Mouse (Mus musculus): ENCODE measurements around the gene Plekhb2. TPM values are rescaled to one million over a fixed set of nuclear protein-coding genes. Genes with fewer than 3 reads are reported as not detected.

The Plekhb2 gene
- polyA plus RNA-seq, 1 experiment from 2014 or later: 68.7 TPM

DNA sequence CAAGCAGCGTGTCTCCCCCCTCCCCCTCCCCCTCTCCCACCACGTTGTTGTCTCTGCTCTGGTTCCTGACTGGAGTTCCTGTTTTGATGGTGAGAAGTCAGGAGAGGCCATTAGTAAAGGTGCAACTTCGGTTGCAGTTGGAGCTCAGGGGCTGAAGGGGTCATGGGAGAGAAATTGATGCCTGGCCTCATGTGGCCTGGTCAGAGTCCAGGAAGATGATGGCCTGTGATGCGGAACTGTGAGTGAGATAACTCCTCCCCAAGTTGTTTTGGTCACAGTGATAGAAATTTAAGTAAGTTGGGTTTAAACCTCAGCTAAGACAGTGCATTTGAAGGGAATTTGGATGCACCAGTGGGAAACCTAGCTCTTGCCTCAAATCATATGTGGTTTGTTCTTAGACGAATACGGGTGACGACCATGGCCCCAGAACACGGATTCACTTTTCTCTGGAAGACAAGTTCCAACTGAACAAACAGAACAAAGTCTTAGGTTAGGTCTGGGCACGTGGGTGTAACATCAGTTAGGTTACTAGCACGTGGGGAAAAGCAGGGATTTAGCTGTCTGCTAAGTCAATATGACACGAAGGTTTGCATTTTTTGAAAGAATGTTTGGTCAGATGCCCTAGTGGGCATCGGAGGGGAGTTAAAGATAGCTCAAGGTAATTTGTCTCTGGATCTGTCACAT is 5.4 kb downstream of the Plekhb2 start:
- Histone ChIP-seq H3K27me3 (no peaks in the 10 kb centered on the region), H3K9ac (no peak overlapping the region), H3K4me1 (replicated peaks) (peaks cover 34% of the 10 kb centered on the region), H3K9me3 (no peaks in the 10 kb centered on the region), H3K36me3 (0 out of 2 replicates have a peak, but pooled peaks cover 5% of the 10 kb centered on the region), H3K27ac (no peak overlapping the region), H3K4me3 (no peak overlapping the region), H3K4me2 (no peak overlapping the region)
- ATAC-seq (ENCODE audit: low FRiP score): no peak
- WGBS: 86% methylated on average over 12 of the region's 12 CpGs

DNA sequence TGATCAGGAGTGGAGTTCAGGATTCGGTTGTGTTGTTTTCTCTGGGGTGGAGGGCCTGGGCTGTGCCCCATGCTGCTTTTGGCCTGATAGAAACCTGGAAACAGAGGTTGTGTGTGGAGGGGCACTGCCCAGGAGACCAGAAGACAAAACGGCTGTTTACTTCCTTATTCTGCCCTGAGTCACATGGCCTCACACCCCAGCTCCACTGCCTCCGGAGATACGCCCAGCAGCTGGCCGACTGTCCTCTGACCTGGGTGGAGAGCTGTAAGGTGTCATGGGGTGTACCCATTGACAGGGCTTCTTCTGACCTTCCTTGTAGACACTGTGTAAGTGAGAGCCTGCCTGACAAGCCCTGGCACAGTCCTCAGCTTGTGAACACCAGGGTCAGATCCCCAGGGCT is 8.9 kb downstream of the Plekhb2 start:
- no peak overlapping the region for H3K9ac ChIP-seq
- WGBS: 74% methylated on average over 5 of the region's 5 CpGs
- H3K4me1 ChIP-seq (replicated peaks): 0 out of 2 replicates have a peak, but pooled peaks cover 4% of the 10 kb centered on the region
- no peak overlapping the region for H3K4me3 ChIP-seq
- no peak for ATAC-seq (ENCODE audit: low FRiP score)
- H3K9me3 ChIP-seq: no peaks in the 10 kb centered on the region
- H3K27ac ChIP-seq: no peak overlapping the region
- H3K4me2 ChIP-seq: no peak overlapping the region
- H3K27me3 ChIP-seq: no peaks in the 10 kb centered on the region
- H3K36me3 ChIP-seq: peaks cover 25% of the 10 kb centered on the region

DNA sequence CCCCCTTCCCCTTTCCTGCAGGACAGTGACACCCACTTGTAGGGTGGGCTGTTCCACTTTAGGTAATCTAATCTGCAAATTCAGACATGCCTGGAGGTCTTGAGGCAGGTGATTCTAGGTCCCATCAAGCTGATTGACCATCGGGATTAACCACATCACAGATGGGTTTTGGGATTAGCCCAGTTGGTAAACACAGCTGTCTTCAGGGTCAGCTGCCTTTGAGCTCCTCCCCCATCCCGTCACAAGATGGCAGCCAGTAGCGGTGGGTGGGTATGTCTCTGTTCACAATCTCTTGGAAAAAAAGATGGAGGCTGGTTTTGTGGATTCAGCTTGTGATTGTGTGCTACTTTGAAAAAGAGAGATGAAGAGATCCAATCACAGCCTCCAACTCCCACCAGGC is 10.0 kb downstream of the Plekhb2 start:
- Histone ChIP-seq H3K27ac (no peak overlapping the region), H3K36me3 (peaks cover 36% of the 10 kb centered on the region), H3K9ac (no peak overlapping the region), H3K27me3 (no peaks in the 10 kb centered on the region), H3K4me1 (replicated peaks) (no peaks in the 10 kb centered on the region), H3K9me3 (no peaks in the 10 kb centered on the region), H3K4me2 (no peak overlapping the region), H3K4me3 (no peak overlapping the region)
- ATAC-seq (ENCODE audit: low FRiP score): no peak
- 95% methylated on average over 3 of the region's 3 CpGs for WGBS

DNA sequence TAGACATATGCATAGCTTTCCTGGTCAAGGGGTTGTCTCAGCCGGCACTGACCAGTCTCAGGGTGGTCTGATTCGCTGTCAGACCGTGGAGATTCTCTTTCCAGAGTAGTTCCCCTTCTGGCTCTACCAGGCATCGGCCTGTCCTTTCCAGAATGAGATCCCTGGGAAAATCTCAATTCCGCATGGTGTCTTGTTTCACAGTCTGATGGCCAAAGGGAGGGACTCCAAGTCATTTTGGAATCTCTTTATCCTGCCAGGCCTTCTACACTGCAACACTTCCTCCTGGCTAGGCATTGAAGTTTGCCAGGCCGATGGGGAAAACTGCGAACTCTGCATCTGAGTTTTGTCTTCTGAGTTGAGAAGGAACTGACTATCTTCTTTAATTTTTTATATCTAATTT is 10.4 kb downstream of the Plekhb2 start:
- no peak for ATAC-seq (ENCODE audit: low FRiP score)
- no peak overlapping the region for H3K9ac ChIP-seq
- H3K27me3 ChIP-seq: no peaks in the 10 kb centered on the region
- H3K36me3 ChIP-seq: peaks cover 41% of the 10 kb centered on the region
- no peak overlapping the region for H3K4me3 ChIP-seq
- H3K27ac ChIP-seq: no peak overlapping the region
- no peaks in the 10 kb centered on the region for H3K9me3 ChIP-seq
- no peak overlapping the region for H3K4me2 ChIP-seq
- 91% methylated on average over 7 of the region's 7 CpGs for WGBS
- no peaks in the 10 kb centered on the region for H3K4me1 ChIP-seq (replicated peaks)

DNA sequence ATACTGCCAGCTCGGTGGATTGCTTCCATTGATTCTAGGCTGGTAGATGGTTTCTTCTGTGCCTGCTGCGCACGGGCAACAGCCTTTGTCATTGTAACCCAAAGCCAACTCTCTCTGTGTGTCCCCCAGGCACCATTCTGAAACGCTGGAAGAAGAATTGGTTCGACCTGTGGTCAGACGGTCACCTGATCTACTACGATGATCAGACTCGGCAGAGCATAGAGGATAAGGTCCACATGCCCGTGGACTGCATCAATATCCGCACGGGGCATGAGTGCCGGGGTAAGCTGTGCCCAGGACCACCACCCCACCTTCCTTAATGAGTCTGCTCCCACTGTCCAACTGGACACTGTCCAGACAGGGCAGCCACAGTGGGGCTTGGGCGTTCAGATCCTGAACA is 13.1 kb downstream of the Plekhb2 start:
- no peak for ATAC-seq (ENCODE audit: low FRiP score)
- Histone ChIP-seq H3K4me1 (replicated peaks) (no peaks in the 10 kb centered on the region), H3K27ac (no peak overlapping the region), H3K9ac (no peak overlapping the region), H3K4me3 (no peak overlapping the region), H3K27me3 (no peaks in the 10 kb centered on the region), H3K9me3 (no peaks in the 10 kb centered on the region), H3K36me3 (peaks cover 55% of the 10 kb centered on the region), H3K4me2 (no peak overlapping the region)
- WGBS: 96% methylated on average over 13 of the region's 13 CpGs

DNA sequence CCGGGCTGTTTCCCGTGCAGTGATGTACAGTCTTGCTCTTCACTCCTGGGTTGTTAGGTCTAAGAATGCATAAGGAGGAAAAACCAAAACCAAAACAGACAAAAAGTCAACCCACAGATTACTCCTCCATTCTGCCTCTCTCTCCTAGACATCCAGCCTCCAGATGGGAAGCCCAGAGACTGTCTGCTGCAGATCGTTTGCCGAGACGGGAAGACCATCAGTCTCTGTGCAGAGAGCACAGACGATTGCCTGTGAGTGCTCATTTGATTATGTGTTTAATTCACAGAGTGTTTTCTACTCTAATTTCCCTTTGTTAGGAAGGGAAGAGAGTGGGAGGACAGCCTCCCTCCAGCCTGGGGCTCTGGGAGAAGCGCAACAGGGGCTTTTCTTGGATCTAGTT is 13.5 kb downstream of the Plekhb2 start:
- H3K36me3 ChIP-seq: peaks cover 59% of the 10 kb centered on the region
- no peak overlapping the region for H3K9ac ChIP-seq
- H3K4me3 ChIP-seq: no peak overlapping the region
- H3K4me2 ChIP-seq: no peak overlapping the region
- H3K4me1 ChIP-seq (replicated peaks): no peaks in the 10 kb centered on the region
- no peaks in the 10 kb centered on the region for H3K9me3 ChIP-seq
- H3K27me3 ChIP-seq: no peaks in the 10 kb centered on the region
- WGBS: 90% methylated on average over 7 of the region's 7 CpGs
- ATAC-seq (ENCODE audit: low FRiP score): no peak
- no peak overlapping the region for H3K27ac ChIP-seq

DNA sequence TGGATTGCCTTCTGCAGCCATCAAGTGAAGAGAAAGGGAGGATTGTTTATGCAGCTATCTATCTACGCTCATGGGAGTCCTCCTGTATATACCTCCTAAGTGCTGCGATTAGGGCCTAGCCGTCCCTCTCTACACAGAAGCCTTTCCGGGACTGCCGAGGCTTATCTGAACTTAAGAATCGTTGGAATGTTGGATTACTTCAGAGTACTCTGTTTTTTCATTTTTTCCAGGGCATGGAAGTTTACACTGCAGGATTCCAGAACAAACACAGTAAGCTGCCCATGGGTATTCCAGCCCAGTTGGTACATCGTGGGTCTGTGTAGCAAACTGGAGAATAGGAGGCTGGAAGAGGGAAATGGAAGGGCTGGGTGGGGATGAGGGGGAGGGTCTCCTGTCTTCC is 14.5 kb downstream of the Plekhb2 start:
- Histone ChIP-seq H3K9me3 (no peaks in the 10 kb centered on the region), H3K27me3 (no peaks in the 10 kb centered on the region), H3K36me3 (peaks cover 63% of the 10 kb centered on the region), H3K9ac (no peak overlapping the region), H3K27ac (no peak overlapping the region), H3K4me2 (no peak overlapping the region), H3K4me1 (replicated peaks) (no peaks in the 10 kb centered on the region), H3K4me3 (no peak overlapping the region)
- no peak for ATAC-seq (ENCODE audit: low FRiP score)
- WGBS: 91% methylated on average over 7 of the region's 7 CpGs

DNA sequence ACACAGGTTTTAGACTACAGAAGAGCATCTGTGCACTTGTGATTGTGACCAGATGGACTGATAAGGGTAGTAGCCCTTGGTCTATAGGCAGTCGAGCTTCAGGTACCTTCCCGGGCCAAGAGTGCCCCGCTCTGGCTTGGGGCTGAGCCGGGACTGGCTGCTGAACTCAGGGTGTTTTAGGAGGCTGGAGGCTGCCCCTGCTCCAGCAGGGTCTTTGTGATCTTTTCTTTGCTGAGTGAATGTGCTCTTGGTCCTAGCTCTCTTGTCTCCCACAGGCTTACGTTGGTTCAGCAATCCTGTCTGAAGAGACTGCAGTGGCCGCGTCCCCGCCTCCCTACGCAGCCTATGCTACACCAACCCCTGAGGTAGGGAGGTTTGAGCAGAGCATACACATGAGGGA is 16.1 kb downstream of the Plekhb2 start:
- Histone ChIP-seq H3K9ac (no peak overlapping the region), H3K4me1 (replicated peaks) (no peaks in the 10 kb centered on the region), H3K4me3 (no peak overlapping the region), H3K27ac (no peak overlapping the region), H3K27me3 (no peaks in the 10 kb centered on the region), H3K4me2 (no peak overlapping the region), H3K36me3 (peaks cover 79% of the 10 kb centered on the region), H3K9me3 (no peaks in the 10 kb centered on the region)
- no peak for ATAC-seq (ENCODE audit: low FRiP score)
- 87% methylated on average over 9 of the region's 9 CpGs for WGBS

DNA sequence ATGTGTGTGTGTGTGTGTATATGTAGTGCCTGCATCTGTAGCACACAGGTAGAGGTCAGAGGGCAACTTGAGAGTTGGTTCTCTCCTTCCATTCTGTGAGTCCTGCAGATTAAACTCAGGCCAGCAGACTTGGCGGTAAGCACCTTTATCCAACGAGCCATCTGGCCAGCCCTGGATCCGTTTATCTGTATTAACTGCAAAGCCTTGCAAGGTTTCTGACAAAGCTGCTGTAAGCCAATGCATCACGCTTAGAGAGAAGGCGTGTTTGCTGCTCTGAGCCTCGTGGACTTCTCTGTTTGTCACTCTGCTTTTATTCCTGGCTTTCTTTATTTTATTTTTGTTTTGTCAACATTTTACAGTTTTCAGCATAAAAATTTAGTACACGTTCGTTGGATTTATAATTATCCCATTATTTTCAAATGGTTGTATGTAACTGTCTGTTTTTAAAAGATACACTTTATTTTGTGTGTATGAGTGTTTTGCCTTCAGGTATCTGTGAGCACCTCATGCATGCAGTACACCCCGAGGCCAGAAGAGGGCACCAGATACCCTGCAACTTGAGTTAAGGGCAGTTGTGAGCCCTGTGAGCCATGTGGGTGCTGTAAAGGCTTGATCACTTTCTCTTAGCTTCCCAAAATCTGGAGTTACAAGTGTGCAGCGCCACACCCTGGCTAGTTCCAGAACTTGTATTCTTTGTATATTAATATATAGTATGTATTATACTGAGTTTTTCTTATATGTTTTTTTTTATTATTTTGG is 17.2 kb downstream of the Plekhb2 start:
- Histone ChIP-seq H3K9me3 (no peaks in the 10 kb centered on the region), H3K4me2 (no peak overlapping the region), H3K4me1 (replicated peaks) (no peaks in the 10 kb centered on the region), H3K36me3 (peaks cover 86% of the 10 kb centered on the region), H3K9ac (no peak overlapping the region), H3K27ac (no peak overlapping the region), H3K27me3 (no peaks in the 10 kb centered on the region), H3K4me3 (no peak overlapping the region)
- WGBS: 60% methylated on average over 10 of the region's 10 CpGs
- no peak for ATAC-seq (ENCODE audit: low FRiP score)

DNA sequence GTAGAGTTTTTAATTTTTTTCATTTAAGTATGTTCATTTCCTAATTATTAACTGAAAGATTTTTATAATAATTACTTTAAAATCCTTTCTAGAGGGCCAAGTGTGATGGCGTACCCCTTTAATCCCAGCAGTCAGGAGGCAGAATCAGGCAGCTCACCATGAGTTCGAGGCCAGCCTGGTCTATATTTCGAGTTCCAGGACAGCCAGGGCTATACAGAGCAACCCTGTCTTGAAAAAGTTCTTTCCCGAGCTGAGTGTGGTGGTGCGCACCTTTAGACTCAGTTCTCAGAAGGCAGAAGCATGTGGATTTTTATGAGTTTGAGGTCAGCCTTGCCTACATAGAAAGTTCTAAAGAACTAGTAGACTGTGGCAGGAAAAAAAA is 17.8 kb downstream of the Plekhb2 start:
- peaks cover 83% of the 10 kb centered on the region for H3K36me3 ChIP-seq
- no peaks in the 10 kb centered on the region for H3K4me1 ChIP-seq (replicated peaks)
- no peaks in the 10 kb centered on the region for H3K27me3 ChIP-seq
- no peak overlapping the region for H3K27ac ChIP-seq
- no peak overlapping the region for H3K4me3 ChIP-seq
- no peaks in the 10 kb centered on the region for H3K9me3 ChIP-seq
- no peak for ATAC-seq (ENCODE audit: low FRiP score)
- no peak overlapping the region for H3K4me2 ChIP-seq
- WGBS: 94% methylated on average over 5 of the region's 5 CpGs
- no peak overlapping the region for H3K9ac ChIP-seq

DNA sequence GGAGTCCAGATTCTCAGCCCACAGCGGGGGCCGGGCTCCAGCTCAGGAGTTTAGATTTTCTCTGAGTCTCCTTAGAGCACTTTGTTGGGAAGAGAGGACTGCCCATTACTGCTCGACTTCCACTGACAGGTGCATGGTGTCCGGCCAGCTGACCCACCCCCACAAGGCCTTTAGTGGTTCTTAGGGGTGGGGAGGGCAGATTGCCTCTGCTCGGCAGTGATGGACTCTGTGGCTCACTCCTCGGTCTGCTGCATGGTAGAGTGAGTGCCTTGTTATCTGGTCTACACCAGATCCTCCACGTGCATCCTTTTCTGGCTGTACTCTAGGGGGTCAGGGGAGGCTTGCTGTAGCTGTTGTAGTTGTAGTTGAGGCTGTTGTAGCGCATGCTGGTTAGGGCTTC is 18.6 kb downstream of the Plekhb2 start:
- Histone ChIP-seq H3K9ac (no peak overlapping the region), H3K4me3 (no peak overlapping the region), H3K4me2 (no peak overlapping the region), H3K27ac (no peak overlapping the region), H3K4me1 (replicated peaks) (no peaks in the 10 kb centered on the region), H3K9me3 (no peaks in the 10 kb centered on the region), H3K27me3 (no peaks in the 10 kb centered on the region), H3K36me3 (peaks cover 83% of the 10 kb centered on the region)
- ATAC-seq (ENCODE audit: low FRiP score): no peak
- WGBS: 89% methylated on average over 8 of the region's 8 CpGs

DNA sequence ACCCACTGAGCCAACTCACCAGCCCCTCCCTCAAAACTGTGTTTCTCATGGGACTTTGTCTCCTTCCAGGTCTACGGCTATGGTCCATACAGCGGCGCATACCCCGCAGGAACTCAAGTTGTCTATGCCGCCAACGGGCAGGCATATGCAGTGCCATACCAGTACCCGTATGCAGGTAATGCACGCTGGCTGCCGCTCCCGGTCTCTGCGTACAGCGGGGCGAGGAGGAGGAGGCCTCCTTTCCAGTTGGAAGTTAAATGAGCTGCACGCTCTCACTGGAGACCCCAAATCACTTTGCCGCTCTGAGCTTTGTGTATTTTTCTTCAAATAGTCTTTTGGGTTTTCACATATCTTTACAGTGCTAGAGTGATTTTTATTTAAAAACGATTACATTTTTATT is 19.5 kb downstream of the Plekhb2 start:
- no peaks in the 10 kb centered on the region for H3K9me3 ChIP-seq
- no peaks in the 10 kb centered on the region for H3K4me1 ChIP-seq (replicated peaks)
- no peak overlapping the region for H3K4me3 ChIP-seq
- whole genome bisulfite sequencing: 97% methylated on average over 16 of the region's 16 CpGs
- H3K36me3 ChIP-seq: peaks cover 81% of the 10 kb centered on the region
- no peak overlapping the region for H3K27ac ChIP-seq
- no peaks in the 10 kb centered on the region for H3K27me3 ChIP-seq
- ATAC-seq (ENCODE audit: low FRiP score): no peak
- no peak overlapping the region for H3K9ac ChIP-seq
- H3K4me2 ChIP-seq: no peak overlapping the region

DNA sequence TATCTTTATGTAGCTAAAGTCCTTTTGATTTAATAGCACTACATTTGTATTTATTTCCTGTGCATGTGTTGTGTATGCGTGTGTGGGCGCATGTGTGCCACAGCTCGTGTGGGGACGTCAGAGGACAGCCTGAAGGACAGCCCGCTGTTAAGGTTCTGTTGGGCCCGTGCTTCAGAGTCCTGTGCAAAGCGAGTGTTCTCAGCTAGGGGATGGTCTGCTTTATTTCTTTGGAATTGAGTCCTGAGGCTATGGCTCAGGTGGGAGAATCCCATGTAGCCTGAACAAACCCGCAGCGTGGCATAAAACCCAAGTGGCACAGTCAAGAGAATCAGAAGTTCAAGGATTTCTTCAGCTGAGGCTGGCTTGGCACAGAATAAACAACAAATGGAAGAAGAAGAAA is 21.4 kb downstream of the Plekhb2 start:
- 92% methylated on average over 9 of the region's 9 CpGs for WGBS
- H3K9ac ChIP-seq: no peak overlapping the region
- no peak overlapping the region for H3K27ac ChIP-seq
- peaks cover 81% of the 10 kb centered on the region for H3K36me3 ChIP-seq
- H3K4me3 ChIP-seq: no peak overlapping the region
- H3K9me3 ChIP-seq: no peaks in the 10 kb centered on the region
- no peaks in the 10 kb centered on the region for H3K4me1 ChIP-seq (replicated peaks)
- no peak for ATAC-seq (ENCODE audit: low FRiP score)
- no peaks in the 10 kb centered on the region for H3K27me3 ChIP-seq
- no peak overlapping the region for H3K4me2 ChIP-seq
